Mouse (Mus musculus) MEL (cell line): ENCODE measurements around the gene Mkln1. TPM values are rescaled to one million over a fixed set of nuclear protein-coding genes. Genes with fewer than 3 reads are reported as not detected.
A peak's percentile ranks its signal among the peaks of the same experiment; 100 is the strongest.

Source experiments
- DNase-seq: peaks from one replicate; pipeline ENCODE4 v3.0.0; 2011; ENCODE audit warnings: low read depth, low spot score
- H3K27ac ChIP-seq: 2 replicates; pipeline ENCODE4 v1.5.1; 2012; ENCODE audit warnings: low read depth, mild to moderate bottlenecking, control low read depth, low read length, moderate library complexity; ENCODE audit not compliant: control insufficient read depth
- H3K27me3 ChIP-seq, 2 experiments: fragments of 150-350 bp in 1 of 2; sonication (generic) in 1 of 2; 2 replicates each; pipeline ENCODE4 v1.6.1; 2012; ENCODE audit warnings: low read length in 2 of 2, mild to moderate bottlenecking in 2 of 2, improper control_type of control experiment in 1 of 2, moderate library complexity in 1 of 2; ENCODE audit not compliant: insufficient read depth in 2 of 2, control insufficient read depth in 1 of 2
- H3K36me3 ChIP-seq, 2 experiments: 2 replicates each; pipeline ENCODE4 v1.6.1; 2012 to 2014; ENCODE audit warnings: low read length in 2 of 2, improper control_type of control experiment in 1 of 2, inconsistent platforms in 1 of 2, mild to moderate bottlenecking in 1 of 2; ENCODE audit not compliant: insufficient read depth in 2 of 2, control insufficient read depth in 1 of 2
- H3K4me1 ChIP-seq, 2 experiments: fragments of 150-350 bp in 1 of 2; sonication (generic) in 1 of 2; 2 replicates each; pipeline ENCODE4 v1.6.1; 2012; ENCODE audit warnings: low read length in 2 of 2, improper control_type of control experiment in 1 of 2, mild to moderate bottlenecking in 1 of 2; ENCODE audit not compliant: insufficient read depth in 2 of 2, control insufficient read depth in 1 of 2
- H3K4me3 ChIP-seq, 2 experiments: fragments of 150-350 bp in 1 of 2; sonication (generic) in 1 of 2; 2 replicates each; pipeline ENCODE4 v1.5.1; 2012; ENCODE audit warnings: low read depth in 2 of 2, low read length in 2 of 2, mild to moderate bottlenecking in 2 of 2, moderate library complexity in 2 of 2, control low read depth in 1 of 2, improper control_type of control experiment in 1 of 2; ENCODE audit not compliant: control insufficient read depth in 1 of 2, insufficient read depth in 1 of 2
- H3K79me2 ChIP-seq: 2 replicates; pipeline ENCODE4 v1.6.1; 2012; ENCODE audit warnings: mild to moderate bottlenecking, low read length, moderate library complexity; ENCODE audit not compliant: control insufficient read depth, poor library complexity, insufficient read depth
- H3K9ac ChIP-seq: 2 replicates; pipeline ENCODE4 v1.6.1; 2012; ENCODE audit warnings: low read depth, mild to moderate bottlenecking, control low read depth, low read length, moderate library complexity; ENCODE audit not compliant: control insufficient read depth, poor library complexity, severe bottlenecking
- H3K9me3 ChIP-seq: fragments of 150-350 bp; sonication (generic); replicated peaks from 2 replicates; pipeline ENCODE4 v1.6.1; 2012; ENCODE audit warnings: mild to moderate bottlenecking, low read length, improper control_type of control experiment, moderate library complexity; ENCODE audit not compliant: insufficient read depth
- CHD2 ChIP-seq: IDR thresholded peaks from 2 replicates; pipeline ENCODE4 v1.6.1; 2011; ENCODE audit warnings: low read length, improper control_type of control experiment
- CTCF ChIP-seq, 3 experiments: IDR thresholded peaks in 2 of 3; conservative IDR thresholded peaks in 1 of 3; 2 replicates each; pipeline ENCODE4 v1.5.1; 2011 to 2012; ENCODE audit warnings: low read length in 3 of 3, low read depth in 2 of 3, mild to moderate bottlenecking in 2 of 3, improper control_type of control experiment in 1 of 3, inconsistent platforms in 1 of 3, mixed read lengths in 1 of 3, moderate library complexity in 1 of 3; ENCODE audit not compliant: control insufficient read depth in 1 of 3, insufficient read depth in 1 of 3, poor library complexity in 1 of 3, severe bottlenecking in 1 of 3
- HCFC1 ChIP-seq: IDR thresholded peaks from 2 replicates; pipeline ENCODE4 v1.6.1; 2012; ENCODE audit warnings: low read depth, mild to moderate bottlenecking, inconsistent platforms, low read length, improper control_type of control experiment, moderate library complexity
- MAFK ChIP-seq: IDR thresholded peaks from 2 replicates; pipeline ENCODE4 v1.6.1; 2011; ENCODE audit warnings: low read depth, mild to moderate bottlenecking, low read length, improper control_type of control experiment, borderline replicate concordance
- MAX ChIP-seq: IDR thresholded peaks from 2 replicates; pipeline ENCODE4 v1.6.1; 2011; ENCODE audit warnings: low read length, improper control_type of control experiment
- MAZ ChIP-seq: IDR thresholded peaks from 2 replicates; pipeline ENCODE4 v1.6.1; 2012; ENCODE audit warnings: low read depth, mild to moderate bottlenecking, inconsistent platforms, low read length, improper control_type of control experiment
- MEF2A ChIP-seq: IDR thresholded peaks from 2 replicates; pipeline ENCODE4 v1.6.1; 2014; ENCODE audit warnings: low read depth, mild to moderate bottlenecking, inconsistent platforms, low read length, improper control_type of control experiment; ENCODE audit not compliant: poor library complexity, insufficient replicate concordance, severe bottlenecking; ENCODE audit errors: extremely low read depth
- MXI1 ChIP-seq: IDR thresholded peaks from 2 replicates; pipeline ENCODE4 v1.6.1; 2011; ENCODE audit warnings: mild to moderate bottlenecking, low read depth, low read length, improper control_type of control experiment
- MYC ChIP-seq: IDR thresholded peaks from 2 replicates; pipeline ENCODE4 v1.6.1; 2011; ENCODE audit warnings: low read depth, mild to moderate bottlenecking, low read length, improper control_type of control experiment, moderate library complexity
- NELFE ChIP-seq: IDR thresholded peaks from 2 replicates; pipeline ENCODE4 v1.6.1; 2011; ENCODE audit warnings: low read depth, low read length, improper control_type of control experiment
- NRF1 ChIP-seq: IDR thresholded peaks from 2 replicates; pipeline ENCODE4 v1.6.1; 2014; ENCODE audit warnings: low read depth, mild to moderate bottlenecking, inconsistent platforms, low read length, improper control_type of control experiment, moderate library complexity; ENCODE audit not compliant: poor library complexity, insufficient read depth, severe bottlenecking
- RAD21 ChIP-seq: IDR thresholded peaks from 2 replicates; pipeline ENCODE4 v1.6.1; 2011; ENCODE audit warnings: mild to moderate bottlenecking, low read depth, low read length, improper control_type of control experiment
- RCOR1 ChIP-seq: IDR thresholded peaks from 2 replicates; pipeline ENCODE4 v1.6.1; 2012; ENCODE audit warnings: low read depth, mild to moderate bottlenecking, inconsistent platforms, low read length, improper control_type of control experiment
- SIN3A ChIP-seq: IDR thresholded peaks from 2 replicates; pipeline ENCODE4 v1.6.1; 2012; ENCODE audit warnings: low read length, improper control_type of control experiment, inconsistent platforms
- SMC3 ChIP-seq: IDR thresholded peaks from 2 replicates; pipeline ENCODE4 v1.6.1; 2011; ENCODE audit warnings: low read depth, low read length, improper control_type of control experiment
- TBP ChIP-seq: IDR thresholded peaks from 2 replicates; pipeline ENCODE4 v1.8.0; 2011; ENCODE audit warnings: low read depth, low read length, improper control_type of control experiment
- USF1 ChIP-seq: IDR thresholded peaks from 2 replicates; pipeline ENCODE4 v1.6.1; 2014; ENCODE audit warnings: low read depth, mild to moderate bottlenecking, inconsistent platforms, low read length, improper control_type of control experiment, moderate library complexity
- ZC3H11A ChIP-seq: IDR thresholded peaks from 2 replicates; pipeline ENCODE4 v1.6.1; 2012; ENCODE audit warnings: low read depth, mild to moderate bottlenecking, inconsistent platforms, low read length, improper control_type of control experiment
- ZMIZ1 ChIP-seq: IDR thresholded peaks from 2 replicates; pipeline ENCODE4 v1.6.1; 2012; ENCODE audit warnings: low read depth, mild to moderate bottlenecking, inconsistent platforms, low read length, improper control_type of control experiment, moderate library complexity
- ZNF384 ChIP-seq: IDR thresholded peaks from 2 replicates; pipeline ENCODE4 v1.6.1; 2012; ENCODE audit warnings: low read depth, mild to moderate bottlenecking, inconsistent platforms, low read length, improper control_type of control experiment
- polyA plus RNA-seq, 2 experiments: library from polyadenylated mRNA; stranded (reverse) in 1 of 2; unstranded in 1 of 2; fragments of >175 nt in 1 of 2; fragments of >200 nt in 1 of 2; gene quantifications; 2 replicates each; pipeline versions ENCODE4 v1.2.1 to v1.2.4; 2012; ENCODE audit warnings: low replicate concordance in 2 of 2, low read depth in 1 of 2; ENCODE audit not compliant: insufficient read length in 2 of 2, insufficient read depth in 1 of 2, missing spikeins in 1 of 2
- total RNA-seq: library from RNA; depleted of rRNA; stranded (reverse); fragments of 300-350 nt; gene quantifications from 2 replicates; pipeline ENCODE4 v1.2.3, GENCODE M21; 2012

The Mkln1 gene
- total and polyA plus RNA-seq, 3 experiments, result 115 to 187 (median 135) TPM

DNA sequence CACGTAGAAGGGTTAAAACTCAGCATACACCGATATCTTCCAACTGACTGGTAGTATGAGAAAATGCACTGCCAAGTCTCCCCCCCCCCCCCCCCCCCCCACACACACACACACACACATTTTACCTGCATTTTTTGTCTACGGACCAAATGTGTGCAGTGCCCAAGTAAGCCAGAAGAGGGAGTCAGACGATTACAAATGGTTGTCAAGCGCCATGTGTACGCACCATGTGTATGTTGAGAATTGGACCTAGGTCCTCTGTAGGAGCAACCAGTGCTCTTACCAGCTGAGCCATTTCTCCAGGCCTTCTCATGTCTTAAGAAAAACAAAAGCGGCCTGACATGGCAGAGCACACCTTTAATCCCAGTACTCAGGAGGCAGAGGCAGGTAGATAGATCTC is 129.4 kb downstream of the Mkln1 start:
- no peak; the same call in 1 of the 2 replicates for TF ChIP-seq HCFC1
- TF ChIP-seq SMC3, result peak; percentile 91
- no peak for TF ChIP-seq MAFK
- TF ChIP-seq RAD21, result peak; percentile 89
- peak; percentile 92 for TF ChIP-seq ZC3H11A
- TF ChIP-seq MXI1, result no peak
- peak; percentile 55 to 83 (median 75) for TF ChIP-seq CTCF (IDR thresholded peaks at IDR 0.05 in 2 of 3, conservative IDR thresholded peaks at IDR 0.05 in 1 of 3; ENCODE audit: control insufficient read depth in 1 of 3, insufficient read depth in 1 of 3, low read depth in 2 of 3, low read length in 3 of 3, poor library complexity in 1 of 3, severe bottlenecking in 1 of 3)
- no peak for TF ChIP-seq TBP
- TF ChIP-seq SIN3A, result peak; percentile 42; the same call in 1 of the 2 replicates
- TF ChIP-seq MAZ, result no peak
- TF ChIP-seq NELFE, result no peak
- TF ChIP-seq RCOR1, result no peak
- TF ChIP-seq MYC, result peak; percentile 87
- no peak for TF ChIP-seq ZMIZ1
- TF ChIP-seq MEF2A, result no peak
- no peak for TF ChIP-seq CHD2
- TF ChIP-seq USF1, result no peak
- TF ChIP-seq MAX, result peak; percentile 73
- peak; percentile 12; the same call in 1 of the 2 replicates for TF ChIP-seq ZNF384
- Histone ChIP-seq H3K79me2 (no peaks in the 10 kb centered on the region), H3K9me3 (no peaks in the 10 kb centered on the region), H3K4me1 (no peaks in the 10 kb centered on the region), H3K27ac (no peak overlapping the region), H3K4me3 (no peak overlapping the region), H3K9ac (no peak overlapping the region), H3K36me3 (no peaks in the 10 kb centered on the region), H3K27me3 (no peaks in the 10 kb centered on the region)
- peak; percentile 77 for DNase-seq

- no peak for TF ChIP-seq NRF1
- Histone ChIP-seq H3K27ac (no peak overlapping the region), H3K9ac (no peak overlapping the region), H3K36me3 (no peaks in the 10 kb centered on the region), H3K4me3 (no peak overlapping the region), H3K79me2 (no peaks in the 10 kb centered on the region), H3K27me3 (no peaks in the 10 kb centered on the region), H3K9me3 (no peaks in the 10 kb centered on the region), H3K4me1 (no peaks in the 10 kb centered on the region)
- DNase-seq, result no peak
Measured at GRCm38 (mm10) chr6:31528339-31528738, 129.8 kb downstream of the Mkln1 start.
